Mouse (Mus musculus) MEL (cell line): ENCODE measurements around the gene Vps18. TPM values are rescaled to one million over a fixed set of nuclear protein-coding genes. Genes with fewer than 3 reads are reported as not detected.

ENCODE experiments used
- DNase-seq: peaks from one replicate; pipeline ENCODE4 v3.0.0; 2011; ENCODE audit warnings: low read depth, low spot score
- H3K27ac ChIP-seq: 2 replicates; pipeline ENCODE4 v1.5.1; 2012; ENCODE audit warnings: low read depth, mild to moderate bottlenecking, control low read depth, low read length, moderate library complexity; ENCODE audit not compliant: control insufficient read depth
- H3K27me3 ChIP-seq, 2 experiments: fragments of 150-350 bp in 1 of 2; sonication (generic) in 1 of 2; 2 replicates each; pipeline ENCODE4 v1.6.1; 2012; ENCODE audit warnings: low read length in 2 of 2, mild to moderate bottlenecking in 2 of 2, improper control_type of control experiment in 1 of 2, moderate library complexity in 1 of 2; ENCODE audit not compliant: insufficient read depth in 2 of 2, control insufficient read depth in 1 of 2
- H3K36me3 ChIP-seq, 2 experiments: 2 replicates each; pipeline ENCODE4 v1.6.1; 2012 to 2014; ENCODE audit warnings: low read length in 2 of 2, improper control_type of control experiment in 1 of 2, inconsistent platforms in 1 of 2, mild to moderate bottlenecking in 1 of 2; ENCODE audit not compliant: insufficient read depth in 2 of 2, control insufficient read depth in 1 of 2
- H3K4me1 ChIP-seq, 2 experiments: fragments of 150-350 bp in 1 of 2; sonication (generic) in 1 of 2; 2 replicates each; pipeline ENCODE4 v1.6.1; 2012; ENCODE audit warnings: low read length in 2 of 2, improper control_type of control experiment in 1 of 2, mild to moderate bottlenecking in 1 of 2; ENCODE audit not compliant: insufficient read depth in 2 of 2, control insufficient read depth in 1 of 2
- H3K4me3 ChIP-seq, 2 experiments: fragments of 150-350 bp in 1 of 2; sonication (generic) in 1 of 2; 2 replicates each; pipeline ENCODE4 v1.5.1; 2012; ENCODE audit warnings: low read depth in 2 of 2, low read length in 2 of 2, mild to moderate bottlenecking in 2 of 2, moderate library complexity in 2 of 2, control low read depth in 1 of 2, improper control_type of control experiment in 1 of 2; ENCODE audit not compliant: control insufficient read depth in 1 of 2, insufficient read depth in 1 of 2
- H3K79me2 ChIP-seq: 2 replicates; pipeline ENCODE4 v1.6.1; 2012; ENCODE audit warnings: mild to moderate bottlenecking, low read length, moderate library complexity; ENCODE audit not compliant: control insufficient read depth, poor library complexity, insufficient read depth
- H3K9ac ChIP-seq: 2 replicates; pipeline ENCODE4 v1.6.1; 2012; ENCODE audit warnings: low read depth, mild to moderate bottlenecking, control low read depth, low read length, moderate library complexity; ENCODE audit not compliant: control insufficient read depth, poor library complexity, severe bottlenecking
- H3K9me3 ChIP-seq: fragments of 150-350 bp; sonication (generic); replicated peaks from 2 replicates; pipeline ENCODE4 v1.6.1; 2012; ENCODE audit warnings: mild to moderate bottlenecking, low read length, improper control_type of control experiment, moderate library complexity; ENCODE audit not compliant: insufficient read depth
- BHLHE40 ChIP-seq: IDR thresholded peaks from 2 replicates; pipeline ENCODE4 v1.6.1; 2012; ENCODE audit warnings: low read depth, mild to moderate bottlenecking, inconsistent platforms, low read length, improper control_type of control experiment, borderline replicate concordance
- CHD1 ChIP-seq: IDR thresholded peaks from 2 replicates; pipeline ENCODE4 v1.6.1; 2012; ENCODE audit warnings: low read depth, mild to moderate bottlenecking, inconsistent platforms, low read length, improper control_type of control experiment
- CTCF ChIP-seq, 3 experiments: IDR thresholded peaks in 2 of 3; conservative IDR thresholded peaks in 1 of 3; 2 replicates each; pipeline ENCODE4 v1.5.1; 2011 to 2012; ENCODE audit warnings: low read length in 3 of 3, low read depth in 2 of 3, mild to moderate bottlenecking in 2 of 3, improper control_type of control experiment in 1 of 3, inconsistent platforms in 1 of 3, mixed read lengths in 1 of 3, moderate library complexity in 1 of 3; ENCODE audit not compliant: control insufficient read depth in 1 of 3, insufficient read depth in 1 of 3, poor library complexity in 1 of 3, severe bottlenecking in 1 of 3
- E2F4 ChIP-seq: IDR thresholded peaks from 2 replicates; pipeline ENCODE4 v1.6.1; 2011; ENCODE audit warnings: low read depth, low read length, improper control_type of control experiment, borderline replicate concordance
- ELF1 ChIP-seq: IDR thresholded peaks from 2 replicates; pipeline ENCODE4 v1.6.1; 2014; ENCODE audit warnings: low read depth, mild to moderate bottlenecking, inconsistent platforms, low read length, improper control_type of control experiment, moderate library complexity
- EP300 ChIP-seq, 2 experiments: IDR thresholded peaks; 2 replicates each; pipeline ENCODE4 v1.6.1; 2011; ENCODE audit warnings: improper control_type of control experiment in 2 of 2, low read length in 2 of 2, low read depth in 1 of 2, mild to moderate bottlenecking in 1 of 2
- ETS1 ChIP-seq: IDR thresholded peaks from 2 replicates; pipeline ENCODE4 v1.6.1; 2012; ENCODE audit warnings: low read depth, mild to moderate bottlenecking, inconsistent platforms, low read length, improper control_type of control experiment, moderate library complexity
- GATA1 ChIP-seq: IDR thresholded peaks from 2 replicates; pipeline ENCODE4 v1.6.1; 2011; ENCODE audit warnings: low read depth, low read length, improper control_type of control experiment
- HCFC1 ChIP-seq: IDR thresholded peaks from 2 replicates; pipeline ENCODE4 v1.6.1; 2012; ENCODE audit warnings: low read depth, mild to moderate bottlenecking, inconsistent platforms, low read length, improper control_type of control experiment, moderate library complexity
- MAX ChIP-seq: IDR thresholded peaks from 2 replicates; pipeline ENCODE4 v1.6.1; 2011; ENCODE audit warnings: low read length, improper control_type of control experiment
- MXI1 ChIP-seq: IDR thresholded peaks from 2 replicates; pipeline ENCODE4 v1.6.1; 2011; ENCODE audit warnings: mild to moderate bottlenecking, low read depth, low read length, improper control_type of control experiment
- MYB ChIP-seq: IDR thresholded peaks from 2 replicates; pipeline ENCODE4 v1.6.1; 2011; ENCODE audit warnings: mild to moderate bottlenecking, low read depth, low read length, improper control_type of control experiment
- NELFE ChIP-seq: IDR thresholded peaks from 2 replicates; pipeline ENCODE4 v1.6.1; 2011; ENCODE audit warnings: low read depth, low read length, improper control_type of control experiment
- POLR2A ChIP-seq, 2 experiments: IDR thresholded peaks; 2 replicates each; pipeline ENCODE4 v1.6.1; 2011 to 2012; ENCODE audit warnings: low read length in 2 of 2, mild to moderate bottlenecking in 2 of 2, control low read depth in 1 of 2, improper control_type of control experiment in 1 of 2, low read depth in 1 of 2, moderate library complexity in 1 of 2; ENCODE audit not compliant: control insufficient read depth in 1 of 2, insufficient read depth in 1 of 2, poor library complexity in 1 of 2
- POLR2AphosphoS5 ChIP-seq: IDR thresholded peaks from 2 replicates; pipeline ENCODE4 v1.6.1; 2012; ENCODE audit warnings: low read depth, borderline replicate concordance, mild to moderate bottlenecking, inconsistent platforms, low read length, moderate library complexity, mixed read lengths
- RCOR1 ChIP-seq: IDR thresholded peaks from 2 replicates; pipeline ENCODE4 v1.6.1; 2012; ENCODE audit warnings: low read depth, mild to moderate bottlenecking, inconsistent platforms, low read length, improper control_type of control experiment
- SIN3A ChIP-seq: IDR thresholded peaks from 2 replicates; pipeline ENCODE4 v1.6.1; 2012; ENCODE audit warnings: low read length, improper control_type of control experiment, inconsistent platforms
- TAL1 ChIP-seq: IDR thresholded peaks from 2 replicates; pipeline ENCODE4 v1.6.1; 2012; ENCODE audit warnings: mild to moderate bottlenecking, inconsistent platforms, low read length, moderate library complexity, mixed read lengths
- TBP ChIP-seq: IDR thresholded peaks from 2 replicates; pipeline ENCODE4 v1.8.0; 2011; ENCODE audit warnings: low read depth, low read length, improper control_type of control experiment
- TCF12 ChIP-seq: IDR thresholded peaks from 2 replicates; pipeline ENCODE4 v1.6.1; 2014; ENCODE audit warnings: low read depth, mild to moderate bottlenecking, inconsistent platforms, low read length, improper control_type of control experiment, moderate library complexity
- USF1 ChIP-seq: IDR thresholded peaks from 2 replicates; pipeline ENCODE4 v1.6.1; 2014; ENCODE audit warnings: low read depth, mild to moderate bottlenecking, inconsistent platforms, low read length, improper control_type of control experiment, moderate library complexity
- ZC3H11A ChIP-seq: IDR thresholded peaks from 2 replicates; pipeline ENCODE4 v1.6.1; 2012; ENCODE audit warnings: low read depth, mild to moderate bottlenecking, inconsistent platforms, low read length, improper control_type of control experiment
- ZMIZ1 ChIP-seq: IDR thresholded peaks from 2 replicates; pipeline ENCODE4 v1.6.1; 2012; ENCODE audit warnings: low read depth, mild to moderate bottlenecking, inconsistent platforms, low read length, improper control_type of control experiment, moderate library complexity
- polyA plus RNA-seq, 2 experiments: library from polyadenylated mRNA; stranded (reverse) in 1 of 2; unstranded in 1 of 2; fragments of >175 nt in 1 of 2; fragments of >200 nt in 1 of 2; gene quantifications; 2 replicates each; pipeline versions ENCODE4 v1.2.1 to v1.2.4; 2012; ENCODE audit warnings: low replicate concordance in 2 of 2, low read depth in 1 of 2; ENCODE audit not compliant: insufficient read length in 2 of 2, insufficient read depth in 1 of 2, missing spikeins in 1 of 2
- total RNA-seq: library from RNA; depleted of rRNA; stranded (reverse); fragments of 300-350 nt; gene quantifications from 2 replicates; pipeline ENCODE4 v1.2.3, GENCODE M21; 2012

Vps18 gene
- total and polyA plus RNA-seq, 3 experiments, result 28.0 to 30.4 TPM; not detected in 1

DNA sequence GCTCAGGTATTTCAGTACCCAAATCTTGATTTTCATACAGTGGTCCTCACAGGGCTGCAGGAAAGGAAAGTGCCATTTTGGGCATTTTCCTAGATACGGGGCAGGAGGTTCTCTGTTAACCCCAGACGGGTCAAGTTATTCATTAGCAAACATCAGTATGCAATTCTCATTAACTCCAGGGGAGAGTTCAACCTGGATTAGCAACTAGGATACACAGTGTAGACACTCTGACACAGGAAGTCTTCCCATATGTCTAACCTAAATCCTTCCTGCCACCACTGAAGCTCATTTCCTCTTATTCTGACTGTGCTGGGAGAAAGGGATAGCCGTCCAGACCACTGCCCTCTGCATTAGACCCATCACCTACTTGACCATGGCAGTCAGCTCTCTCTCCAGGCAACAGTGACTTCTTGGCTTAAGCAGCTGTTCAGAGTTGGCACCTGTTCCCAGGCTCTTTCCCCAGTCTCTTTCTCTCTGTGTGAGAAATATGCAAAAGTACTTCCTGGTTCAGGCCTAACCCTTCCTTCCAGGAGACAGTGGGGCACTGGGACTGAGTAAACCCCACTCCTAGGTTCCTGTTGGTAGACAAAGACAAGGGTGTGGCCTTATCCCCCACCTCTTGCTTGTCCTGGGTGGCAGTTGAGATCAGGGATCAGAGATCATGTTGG lies 29.6 kb downstream of the Vps18 start:
- DNase-seq, result peak; percentile 42
- peaks cover 4 to 12% of the 10 kb centered on the region in 2 experiments for H3K4me1 ChIP-seq
- H3K9me3 ChIP-seq, result no peaks in the 10 kb centered on the region
- no peaks in the 10 kb centered on the region for H3K79me2 ChIP-seq
- no peak overlapping the region for H3K4me3 ChIP-seq
- no peaks in the 10 kb centered on the region for H3K27me3 ChIP-seq
- no peaks in the 10 kb centered on the region; a peak in 1 of 4 replicates for H3K36me3 ChIP-seq
- no peak overlapping the region for H3K27ac ChIP-seq
- H3K9ac ChIP-seq, result no peak overlapping the region
- TF ChIP-seq POLR2AphosphoS5 (no peak), NELFE (no peak), CTCF (IDR thresholded peaks at IDR 0.05 in 2 of 3, conservative IDR thresholded peaks at IDR 0.05 in 1 of 3; ENCODE audit: control insufficient read depth in 1 of 3, insufficient read depth in 1 of 3, low read depth in 2 of 3, low read length in 3 of 3, poor library complexity in 1 of 3, severe bottlenecking in 1 of 3) (no peak), GATA1 (no peak), MAX (no peak), MYB (no peak), ZMIZ1 (no peak), USF1 (no peak)

DNA sequence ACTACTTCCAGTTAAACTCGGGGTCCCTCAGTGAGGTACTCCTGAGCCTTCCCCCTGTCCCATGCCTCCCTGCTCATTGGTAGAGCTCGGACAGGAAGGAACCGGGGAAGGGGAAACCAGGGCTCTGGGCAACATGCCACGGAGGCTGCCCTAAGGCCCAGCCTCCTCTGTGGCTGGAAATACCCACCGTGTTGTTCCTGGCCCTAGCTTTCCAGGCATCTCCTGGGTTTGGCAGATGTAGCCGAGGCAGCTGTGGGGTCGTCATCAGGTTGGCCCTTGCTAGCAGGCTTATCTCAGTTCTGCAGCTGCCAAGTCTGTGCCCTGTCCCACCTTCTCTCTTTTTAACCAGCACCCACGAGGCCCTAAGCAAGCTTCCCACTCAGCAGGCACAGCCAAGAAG lies 32.0 kb downstream of the Vps18 start:
- no peaks in the 10 kb centered on the region; a peak in 1 of 4 replicates for H3K36me3 ChIP-seq
- H3K27me3 ChIP-seq, result peaks cover 3 to 6% of the 10 kb centered on the region in 2 experiments
- H3K9me3 ChIP-seq, result no peaks in the 10 kb centered on the region
- H3K79me2 ChIP-seq, result no peaks in the 10 kb centered on the region
- TF ChIP-seq TAL1 (peak; percentile 84), GATA1 (peak; percentile 11; the same call in 1 of the 2 replicates), ETS1 (peak; percentile 48; the same call in 1 of the 2 replicates), EP300 (IDR thresholded peaks at IDR 0.05; ENCODE audit: low read depth in 1 of 2, low read length in 2 of 2) (peak; percentile 9 to 25; a peak in 2 of 4 replicates), MXI1 (no peak), TCF12 (peak; percentile 62)
- peaks cover 4 to 22% of the 10 kb centered on the region in 2 experiments for H3K4me1 ChIP-seq
- DNase-seq, result peak; percentile 52
- no peak overlapping the region for H3K27ac ChIP-seq
- no peak overlapping the region for H3K9ac ChIP-seq
- no peak overlapping the region for H3K4me3 ChIP-seq

DNA sequence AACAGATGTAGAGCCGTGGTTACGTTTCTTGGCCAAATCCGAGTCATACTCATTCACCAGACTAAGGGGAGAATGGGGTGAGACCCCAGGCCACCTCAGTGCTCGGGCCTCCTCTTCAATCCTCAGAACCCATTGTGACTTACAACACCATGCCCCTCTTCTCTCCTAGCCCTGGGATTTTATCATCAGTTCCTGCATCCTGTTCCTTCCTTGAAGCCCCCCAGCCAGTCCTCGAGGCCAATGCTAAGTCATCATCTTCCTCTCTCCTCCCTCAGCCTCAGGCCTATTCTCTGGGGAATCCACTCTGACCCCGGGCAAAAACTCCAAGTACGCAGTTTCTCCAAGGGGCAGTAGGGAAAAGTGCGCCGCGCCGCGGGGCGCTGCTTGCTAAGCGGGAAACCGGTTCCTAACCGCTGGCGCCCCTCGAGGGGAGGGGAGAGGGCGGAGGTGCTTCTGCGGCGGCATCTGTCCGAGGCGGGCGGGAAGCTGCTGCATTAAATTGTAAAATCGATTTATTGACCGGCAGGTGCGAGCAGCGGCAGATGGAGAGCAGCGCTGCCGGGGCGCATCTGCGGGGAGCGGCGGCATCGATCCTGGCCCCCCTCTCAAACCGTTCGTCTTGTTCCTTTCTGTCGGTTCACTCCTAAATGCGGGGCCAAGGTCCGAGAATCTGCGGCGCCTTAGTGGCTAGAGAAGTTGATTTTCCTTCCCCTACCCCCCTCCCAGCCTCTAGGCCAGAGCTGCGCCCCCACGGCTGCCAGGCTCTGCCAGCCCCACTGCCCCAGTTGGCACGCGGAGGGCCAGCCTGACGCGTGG lies 33.4 kb downstream of the Vps18 start:
- no peak overlapping the region for H3K27ac ChIP-seq
- peaks cover 11 to 13% of the 10 kb centered on the region in 2 experiments for H3K27me3 ChIP-seq
- no peak for TF ChIP-seq TBP
- TF ChIP-seq ELF1, result no peak
- TF ChIP-seq POLR2AphosphoS5, result no peak
- TF ChIP-seq USF1, result no peak
- no peak for TF ChIP-seq SIN3A
- no peak for TF ChIP-seq NELFE
- no peak for TF ChIP-seq BHLHE40
- TF ChIP-seq GATA1, result no peak
- TF ChIP-seq HCFC1, result no peak
- TF ChIP-seq CHD1, result no peak
- no peak for TF ChIP-seq CTCF (IDR thresholded peaks at IDR 0.05 in 2 of 3, conservative IDR thresholded peaks at IDR 0.05 in 1 of 3; ENCODE audit: control insufficient read depth in 1 of 3, insufficient read depth in 1 of 3, low read depth in 2 of 3, low read length in 3 of 3, poor library complexity in 1 of 3, severe bottlenecking in 1 of 3)
- no peak for TF ChIP-seq ETS1
- no peak for TF ChIP-seq POLR2A (IDR thresholded peaks at IDR 0.05; ENCODE audit: control insufficient read depth in 1 of 2, insufficient read depth in 1 of 2, low read depth in 1 of 2, low read length in 2 of 2, poor library complexity in 1 of 2)
- no peak for TF ChIP-seq ZC3H11A
- TF ChIP-seq RCOR1, result no peak
- no peak for TF ChIP-seq E2F4

More for the DNA sequence above, 33.4 kb downstream of the Vps18 start:
- Histone ChIP-seq H3K9ac (no peak overlapping the region), H3K9me3 (no peaks in the 10 kb centered on the region), H3K4me3 (no peak overlapping the region), H3K4me1 (peaks cover 4 to 22% of the 10 kb centered on the region in 2 experiments), H3K36me3 (no peaks in the 10 kb centered on the region; a peak in 1 of 4 replicates), H3K79me2 (no peaks in the 10 kb centered on the region)
- DNase-seq, result no peak
